Mouse (Mus musculus) hindbrain, postnatal 0 days (tissue): ENCODE measurements at regions not wholly inside any gene's neighbourhood (a gene's known extent, or its start where the extent isn't known, plus 50 kb on each side); places are given as distances from the start of the nearest gene placed in this dataset.
A peak's percentile ranks its signal among the peaks of the same experiment; 100 is the strongest.

ENCODE experiments used
- ATAC-seq: fragments of 200-750 bp; cut with Nextera tagmentation; 2 replicates; pipeline ENCODE4 v1.8.0; 2017; ENCODE audit warnings: mild to moderate bottlenecking, moderate TSS enrichment, moderate library complexity
- DNase-seq: peaks from one replicate; pipeline ENCODE4 v3.0.0-alpha.2; 2015; ENCODE audit warnings: low spot score
- H3K27ac ChIP-seq: fragments of 300-500 bp; sonication (generic); 2 replicates; pipeline ENCODE4 v1.5.1; 2014; ENCODE audit warnings: mild to moderate bottlenecking
- H3K27me3 ChIP-seq: fragments of 300-500 bp; sonication (generic); 2 replicates; pipeline ENCODE4 v1.6.1; 2014; ENCODE audit warnings: low read length, mixed read lengths; ENCODE audit not compliant: insufficient read depth
- H3K36me3 ChIP-seq: fragments of 300-500 bp; sonication (generic); 2 replicates; pipeline ENCODE4 v1.6.1; 2014; ENCODE audit warnings: low read length, mixed read lengths; ENCODE audit not compliant: insufficient read depth
- H3K4me1 ChIP-seq: fragments of 300-500 bp; sonication (generic); 2 replicates; pipeline ENCODE4 v1.6.1; 2014; ENCODE audit warnings: antibody characterized with exemption, low read length, mixed read lengths; ENCODE audit not compliant: insufficient read depth
- H3K4me2 ChIP-seq: fragments of 300-500 bp; sonication (generic); 2 replicates; pipeline ENCODE4 v1.6.1; 2014; ENCODE audit warnings: low read depth, mild to moderate bottlenecking, low read length, moderate library complexity, mixed read lengths
- H3K4me3 ChIP-seq: fragments of 300-500 bp; sonication (generic); 2 replicates; pipeline ENCODE4 v1.5.1; 2014; ENCODE audit warnings: low read length
- H3K9ac ChIP-seq: fragments of 300-500 bp; sonication (generic); replicated peaks from 2 replicates; pipeline ENCODE4 v1.6.1; 2014; ENCODE audit warnings: mild to moderate bottlenecking, low read length, moderate library complexity, mixed read lengths
- H3K9me3 ChIP-seq: fragments of 300-500 bp; sonication (generic); 2 replicates; pipeline ENCODE4 v1.6.1; 2016; ENCODE audit warnings: low read length, mixed read lengths
- CTCF ChIP-seq: IDR thresholded peaks from 2 replicates; pipeline ENCODE4 v1.5.1; 2016; ENCODE audit warnings: antibody characterized with exemption, control low read depth, low read depth
- WGBS: fragments of 180-500 bp; shearing (Covaris S2); extraction: QIAGEN DNeasy Blood & Tissue Kit; methylation state at CpG from one replicate; pipeline ENCODE4 v1.1.7; 2014; 5-methylcytosine and 5-hydroxymethylcytosine counted together

- 69% methylated on average over 4 of the region's 4 CpGs for WGBS
- Histone ChIP-seq H3K4me3 (no peak overlapping the region), H3K27ac (no peak overlapping the region), H3K4me2 (no peak overlapping the region), H3K9ac (no peak overlapping the region), H3K27me3 (no peaks in the 10 kb centered on the region), H3K9me3 (no peaks in the 10 kb centered on the region), H3K36me3 (no peaks in the 10 kb centered on the region), H3K4me1 (no peaks in the 10 kb centered on the region)
- no peak for TF ChIP-seq CTCF
- no peak for DNase-seq
- ATAC-seq, result 0 out of 2 replicates have a peak, but pooled peaks have one; percentile 27
These were observed 104.9 kb downstream of the Nfkbiz start for GRCm38 (mm10) chr16:55733751-55734150.

GRCm38 (mm10) chr16:55731003-55731402 is 107.7 kb downstream of the Nfkbiz start:
- 87% methylated on average over 8 of the region's 8 CpGs for WGBS
- H3K9ac ChIP-seq, result no peak overlapping the region
- no peak for DNase-seq
- no peaks in the 10 kb centered on the region for H3K36me3 ChIP-seq
- H3K4me2 ChIP-seq, result no peak overlapping the region
- H3K9me3 ChIP-seq, result no peaks in the 10 kb centered on the region
- ATAC-seq, result no peak
- no peaks in the 10 kb centered on the region for H3K4me1 ChIP-seq
- H3K27me3 ChIP-seq, result no peaks in the 10 kb centered on the region
- H3K27ac ChIP-seq, result no peak overlapping the region
- H3K4me3 ChIP-seq, result no peak overlapping the region
- no peak for TF ChIP-seq CTCF

GRCm38 (mm10) chr16:55726538-55726937 is 112.2 kb downstream of the Nfkbiz start:
- no peaks in the 10 kb centered on the region for H3K36me3 ChIP-seq
- no peaks in the 10 kb centered on the region for H3K4me1 ChIP-seq
- DNase-seq (no peak), ATAC-seq (no peak)
- H3K9me3 ChIP-seq, result no peaks in the 10 kb centered on the region
- no peak overlapping the region for H3K4me3 ChIP-seq
- no peak overlapping the region for H3K9ac ChIP-seq
- no peak overlapping the region for H3K4me2 ChIP-seq
- TF ChIP-seq CTCF, result no peak
- H3K27me3 ChIP-seq, result no peaks in the 10 kb centered on the region
- WGBS, result 74% methylated on average over 3 of the region's 3 CpGs
- H3K27ac ChIP-seq, result no peak overlapping the region

GRCm38 (mm10) chr16:55720430-55720829 is 118.3 kb downstream of the Nfkbiz start:
- Histone ChIP-seq H3K27me3 (no peaks in the 10 kb centered on the region), H3K27ac (no peak overlapping the region), H3K9ac (no peak overlapping the region), H3K4me3 (no peak overlapping the region), H3K4me1 (no peaks in the 10 kb centered on the region), H3K4me2 (no peak overlapping the region), H3K36me3 (no peaks in the 10 kb centered on the region), H3K9me3 (no peaks in the 10 kb centered on the region)
- TF ChIP-seq CTCF, result no peak
- ATAC-seq (no peak), DNase-seq (no peak)
- WGBS, result 53% methylated on average over 3 of the region's 3 CpGs

GRCm38 (mm10) chr16:55710017-55710416 is 128.7 kb downstream of the Nfkbiz start:
- Histone ChIP-seq H3K4me1 (no peaks in the 10 kb centered on the region), H3K9me3 (no peaks in the 10 kb centered on the region), H3K9ac (no peak overlapping the region), H3K4me3 (no peak overlapping the region), H3K27ac (no peak overlapping the region), H3K4me2 (no peak overlapping the region), H3K36me3 (no peaks in the 10 kb centered on the region), H3K27me3 (no peaks in the 10 kb centered on the region)
- WGBS, result 69% methylated on average over 3 of the region's 3 CpGs
- TF ChIP-seq CTCF, result no peak
- DNase-seq (no peak), ATAC-seq (no peak)

- H3K27me3 ChIP-seq, result no peaks in the 10 kb centered on the region
- H3K9ac ChIP-seq, result no peak overlapping the region
- no peaks in the 10 kb centered on the region for H3K9me3 ChIP-seq
- ATAC-seq (no peak), DNase-seq (no peak)
- H3K4me1 ChIP-seq, result no peaks in the 10 kb centered on the region
- no peak for TF ChIP-seq CTCF
- no peaks in the 10 kb centered on the region for H3K36me3 ChIP-seq
- no peak overlapping the region for H3K27ac ChIP-seq
- no peak overlapping the region for H3K4me2 ChIP-seq
- H3K4me3 ChIP-seq, result no peak overlapping the region
These were observed 132.2 kb downstream of the Nfkbiz start for GRCm38 (mm10) chr16:55706502-55706901.

GRCm38 (mm10) chr16:55698489-55698892 is 140.2 kb downstream of the Nfkbiz start:
- no peak for TF ChIP-seq CTCF
- WGBS, result 85% methylated on average over 3 of the region's 3 CpGs
- ATAC-seq, result no peak

More at GRCm38 (mm10) chr16:55698489-55698892, 140.2 kb downstream of the Nfkbiz start:
- H3K4me3 ChIP-seq, result no peak overlapping the region
- H3K27me3 ChIP-seq, result no peaks in the 10 kb centered on the region
- no peaks in the 10 kb centered on the region for H3K9me3 ChIP-seq
- H3K36me3 ChIP-seq, result no peaks in the 10 kb centered on the region
- DNase-seq, result no peak
- H3K4me2 ChIP-seq, result no peak overlapping the region
- H3K4me1 ChIP-seq, result no peaks in the 10 kb centered on the region
- no peak overlapping the region for H3K27ac ChIP-seq
- H3K9ac ChIP-seq, result no peak overlapping the region
